Mouse (Mus musculus) ZHBTc4 (cell line): ENCODE measurements at regions not wholly inside any gene's neighbourhood (a gene's known extent, or its start where the extent isn't known, plus 50 kb on each side); places are given as distances from the start of the nearest gene placed in this dataset.
A peak's percentile ranks its signal among the peaks of the same experiment; 100 is the strongest.
"Not testable (repeated sequence)": the region's sequence is repeated elsewhere in the genome, so short reads cannot be mapped to it uniquely, and the experiment has no call there.

ENCODE experiments used
- DNase-seq: peaks from one replicate; pipeline ENCODE4 v3.0.0-alpha.2; 2011; ENCODE audit warnings: low read depth, low spot score

DNA sequence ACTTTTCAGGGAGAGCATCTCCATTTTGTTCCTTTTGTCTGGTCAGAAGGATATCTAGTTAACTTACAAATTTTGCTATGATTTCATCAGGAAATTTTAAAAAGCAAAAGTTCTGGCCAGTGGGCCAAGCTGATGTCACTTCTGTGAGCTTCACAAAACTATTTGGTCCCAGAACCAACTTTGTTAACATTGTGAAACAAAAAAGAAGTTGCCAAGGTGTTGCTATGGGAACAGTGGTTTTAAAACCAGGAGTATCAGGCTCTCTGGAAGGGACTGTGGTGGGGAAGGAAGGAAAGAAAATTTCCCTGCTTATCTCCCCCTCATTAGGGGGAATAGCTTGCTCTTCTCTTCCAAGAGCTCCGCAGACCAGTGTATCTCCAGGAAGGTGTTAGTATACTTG, 416.8 kb upstream of the Auts2 start:
- DNase-seq, result no peak

DNA sequence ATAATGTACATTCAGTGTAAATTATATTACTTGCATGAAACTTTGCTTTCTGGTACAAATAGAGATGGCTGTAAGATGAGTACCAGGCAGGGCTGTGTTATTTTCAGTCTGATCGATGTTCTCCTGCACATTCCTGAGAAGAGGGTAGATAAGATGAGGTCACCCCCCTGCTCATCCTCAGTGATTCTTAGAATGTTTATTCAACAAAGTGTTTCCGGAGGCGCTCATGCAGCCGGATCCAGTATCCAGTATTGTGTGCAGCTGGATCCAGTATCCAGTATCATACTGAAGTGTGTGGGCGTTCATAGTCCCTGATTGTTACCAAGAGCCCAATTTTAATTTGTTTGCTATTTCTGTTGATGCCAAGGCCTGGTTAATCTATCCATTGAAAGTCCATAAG, 413.0 kb upstream of the Auts2 start:
- DNase-seq, result no peak

DNA sequence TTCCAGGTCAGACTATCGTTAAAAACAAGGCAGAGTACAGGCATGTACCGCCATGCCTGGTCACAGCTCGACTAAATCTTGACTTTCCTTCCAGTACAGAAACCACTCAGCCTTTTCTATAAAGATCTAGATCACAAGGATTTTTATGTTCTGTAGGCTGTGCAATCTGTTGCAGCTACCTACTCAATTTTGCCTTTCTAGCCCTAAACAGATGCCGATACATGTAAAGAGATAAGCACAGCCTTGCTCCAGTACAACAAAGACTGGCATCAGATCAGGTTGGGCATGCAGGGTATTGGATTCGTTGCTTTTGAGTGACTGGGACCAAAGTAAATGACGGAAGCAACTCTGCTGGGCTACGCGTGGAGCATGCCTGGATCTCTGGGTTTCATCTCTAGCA, 411.9 kb upstream of the Auts2 start:
- DNase-seq, result no peak

- no peak for DNase-seq
Measured at GRCm38 (mm10) chr5:132933439-132933980, 390.4 kb upstream of the Auts2 start.

GRCm38 (mm10) chr5:132929955-132930354, 386.8 kb upstream of the Auts2 start:
- not testable (repeated sequence) for DNase-seq

DNA sequence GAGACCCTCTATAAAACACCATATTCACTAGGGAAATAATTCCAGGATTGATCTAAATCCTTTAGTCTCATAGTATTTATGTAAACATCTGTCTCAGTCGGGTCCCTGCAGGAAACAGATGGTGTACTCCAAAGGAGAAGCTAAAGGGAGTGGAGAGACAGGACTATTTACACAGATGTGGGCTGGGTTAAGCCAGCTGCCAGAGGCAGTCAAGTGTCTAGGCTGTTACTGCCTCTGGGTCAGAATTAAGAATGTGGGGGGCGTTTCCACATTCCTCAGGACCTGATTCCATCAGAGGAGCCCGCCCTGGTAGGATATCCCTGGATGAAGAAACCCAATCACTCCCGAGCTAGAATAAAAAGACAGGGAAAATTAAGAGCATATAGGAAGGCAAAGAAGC, 380.2 kb upstream of the Auts2 start:
- peak; percentile 58 for DNase-seq

DNA sequence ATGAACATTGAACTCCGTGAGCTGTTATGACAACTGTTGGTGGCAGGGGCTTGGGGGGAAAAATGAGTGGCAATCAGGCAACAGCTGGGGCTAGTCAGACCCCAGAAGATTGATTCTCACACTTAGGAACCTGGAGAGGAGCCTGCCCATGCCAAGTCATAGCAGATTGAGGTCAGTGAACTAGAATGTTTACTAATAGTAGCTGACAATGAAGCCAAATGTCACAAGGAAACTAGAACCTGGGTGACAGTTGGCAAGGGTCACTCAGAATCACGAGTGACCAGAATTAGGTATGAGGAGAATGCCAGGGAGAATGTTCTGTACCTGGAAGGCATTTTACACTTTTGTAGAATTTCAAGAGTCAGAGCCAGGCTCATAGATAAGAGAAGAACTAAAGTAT, 365.9 kb upstream of the Auts2 start:
- DNase-seq, result no peak

DNA sequence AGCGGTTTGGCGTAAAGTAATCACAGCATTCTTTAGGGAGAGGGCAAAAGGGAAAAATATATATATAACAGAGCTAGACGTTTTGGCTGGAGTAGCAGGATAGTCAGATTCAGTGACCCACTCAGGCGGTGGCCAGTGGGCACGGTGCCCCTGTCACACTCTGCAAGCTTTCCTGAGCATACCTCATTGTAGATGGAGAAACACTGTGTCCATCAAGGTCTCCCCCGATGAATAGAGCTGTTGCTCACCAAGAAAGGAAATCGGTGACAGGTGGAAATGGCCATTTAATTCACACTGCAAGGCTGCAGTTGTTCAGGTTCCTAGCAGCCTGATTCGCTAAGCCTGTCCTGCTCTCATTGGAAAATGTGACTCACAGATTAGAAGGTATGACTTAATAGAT, 365.1 kb upstream of the Auts2 start:
- no peak for DNase-seq

- DNase-seq, result no peak
Measured at GRCm38 (mm10) chr5:132892591-132892990, 349.4 kb upstream of the Auts2 start.

- no peak for DNase-seq
Measured at GRCm38 (mm10) chr5:132884130-132884529, 341.0 kb upstream of the Auts2 start.

GRCm38 (mm10) chr5:132882291-132882690, 339.1 kb upstream of the Auts2 start:
- no peak for DNase-seq

DNA sequence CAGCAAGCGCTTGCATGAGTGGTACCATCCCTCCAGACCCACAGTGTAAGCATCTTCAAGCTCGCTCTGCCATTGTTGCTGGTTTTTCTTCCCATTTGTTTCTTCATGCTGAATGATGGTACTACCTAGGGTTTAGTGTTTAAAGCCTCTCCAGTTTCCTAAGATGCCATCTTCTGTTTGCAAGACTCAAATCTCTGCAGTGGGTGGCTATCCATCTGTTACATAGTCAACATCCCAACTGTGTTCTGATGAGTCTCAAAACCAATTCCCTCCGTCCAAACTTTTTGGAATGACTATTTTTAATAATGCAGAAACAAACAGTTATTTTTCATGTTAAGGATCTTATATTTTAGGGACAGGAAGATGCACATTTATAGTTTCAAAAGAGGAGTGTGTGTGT, 338.0 kb upstream of the Auts2 start:
- DNase-seq, result no peak

DNA sequence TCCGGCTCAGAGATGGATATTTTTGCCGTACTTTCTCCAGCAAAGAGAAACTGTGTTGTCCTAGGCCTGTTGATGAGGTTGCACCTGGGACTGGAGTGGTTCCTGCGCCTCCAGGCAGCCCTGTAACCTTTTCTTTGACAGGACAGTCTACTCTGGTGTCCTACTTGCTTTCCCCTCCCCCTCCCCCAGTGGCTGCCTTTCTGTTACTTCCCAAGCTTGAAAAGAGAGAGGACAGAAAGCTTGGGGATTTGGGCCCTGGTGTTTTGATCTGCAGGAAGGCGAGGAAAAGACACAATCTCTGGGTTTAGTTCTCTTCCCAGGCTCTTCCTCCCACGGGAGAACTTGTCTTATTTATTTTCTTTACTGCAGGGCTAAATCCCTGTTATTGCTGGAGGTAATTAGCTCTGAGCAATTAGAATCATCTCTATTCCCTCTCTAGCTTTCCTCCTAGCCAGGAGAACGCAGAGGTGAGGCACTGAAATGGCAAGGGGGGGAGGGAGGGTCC, 333.2 kb upstream of the Auts2 start:
- peak; percentile 18 for DNase-seq

DNA sequence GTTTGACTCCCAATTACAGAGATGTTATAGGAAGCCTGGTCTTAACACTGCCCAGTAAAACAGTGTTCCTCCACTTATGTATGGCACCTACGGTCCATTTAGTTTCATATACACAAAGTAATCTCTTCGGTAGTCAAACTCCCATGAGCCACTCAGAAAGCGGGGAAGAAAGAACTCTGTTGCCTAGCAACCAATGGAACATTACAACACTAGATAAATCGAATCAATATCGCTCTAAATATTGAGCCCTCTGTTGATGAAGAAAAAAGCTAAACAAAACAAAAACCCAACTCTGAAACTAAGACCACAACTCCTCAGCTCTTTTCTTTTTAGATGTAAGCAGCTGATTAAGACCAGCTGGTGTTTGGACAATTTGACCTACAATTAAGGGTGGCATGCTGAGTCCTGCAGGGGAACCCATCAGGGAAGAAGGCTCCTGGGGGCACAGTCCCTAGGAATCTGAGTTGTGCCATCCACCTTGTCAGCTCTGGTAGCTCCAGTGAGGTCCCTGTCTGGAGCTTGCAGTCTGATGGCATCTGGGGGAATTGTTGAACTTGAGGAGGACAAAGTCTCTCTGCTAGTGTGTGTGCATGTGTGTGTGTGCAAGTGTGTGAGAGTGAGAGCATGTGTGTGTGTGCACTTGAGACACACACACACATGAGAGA, 315.8 kb upstream of the Auts2 start:
- DNase-seq, result no peak

DNA sequence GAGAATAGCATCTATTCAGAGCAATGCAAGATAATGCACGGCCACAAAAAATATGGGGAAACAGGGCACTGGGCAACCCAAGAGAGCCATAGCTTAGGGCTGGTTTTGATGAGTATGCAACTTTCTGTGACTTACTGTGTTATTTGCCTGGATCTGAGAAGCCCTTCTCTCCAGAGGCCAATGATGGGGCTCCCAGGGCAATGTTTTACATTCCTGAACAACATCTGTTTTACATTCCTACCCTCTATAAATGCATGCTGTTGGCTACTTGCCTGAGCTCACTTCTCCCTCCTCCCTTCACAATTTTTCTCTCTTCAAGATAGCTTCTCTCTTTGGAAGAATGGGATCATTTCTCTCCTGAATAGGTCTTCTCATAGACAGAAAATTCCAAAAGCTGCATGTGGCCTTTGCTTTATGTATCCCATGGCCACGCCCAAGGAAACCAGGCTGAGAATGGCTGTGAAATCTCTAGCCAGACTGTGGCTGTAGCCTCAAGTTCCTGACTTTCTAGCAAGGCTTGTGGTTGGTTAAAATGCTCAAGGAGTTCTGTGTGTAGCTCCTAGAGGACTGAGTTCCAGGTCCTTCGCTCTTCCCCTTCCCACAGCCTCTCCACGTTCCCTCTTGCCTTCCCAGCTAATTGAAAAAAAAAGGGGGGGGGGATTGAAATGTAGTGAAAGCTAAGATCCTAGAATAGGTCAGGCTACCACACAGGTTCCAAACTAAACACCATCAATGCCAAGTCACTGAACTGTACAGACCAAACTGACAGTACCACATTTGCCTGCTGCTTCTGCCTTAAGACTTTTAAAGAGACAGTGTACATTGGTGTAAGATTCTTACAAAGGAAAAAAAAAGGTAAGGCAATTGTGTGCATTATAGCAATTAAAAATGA, 312.7 kb upstream of the Auts2 start:
- DNase-seq, result no peak

- DNase-seq, result no peak
Measured at GRCm38 (mm10) chr5:132850770-132851169, 307.6 kb upstream of the Auts2 start.

DNA sequence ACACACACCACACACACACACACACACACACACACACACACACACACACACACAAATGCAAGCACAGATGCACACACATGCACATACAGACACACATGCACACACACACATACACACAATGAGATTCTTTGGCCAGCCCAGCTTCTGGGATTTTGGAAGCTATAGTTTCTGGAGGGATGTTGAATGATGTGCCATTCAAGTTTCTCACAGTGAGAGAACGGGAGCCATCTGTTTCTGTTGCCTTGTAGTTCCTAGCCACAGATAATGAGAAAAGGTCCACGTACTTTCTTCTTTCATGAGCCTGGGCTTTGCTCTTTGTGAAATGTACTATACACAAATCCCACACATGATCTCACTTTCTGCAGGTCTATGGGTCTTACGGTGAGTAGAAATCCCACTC, 304.9 kb upstream of the Auts2 start:
- DNase-seq, result no peak

GRCm38 (mm10) chr5:132843284-132843683, 300.1 kb upstream of the Auts2 start:
- DNase-seq, result no peak

- peak; percentile 53 for DNase-seq
Measured at GRCm38 (mm10) chr5:132841794-132842193, 298.6 kb upstream of the Auts2 start.

DNA sequence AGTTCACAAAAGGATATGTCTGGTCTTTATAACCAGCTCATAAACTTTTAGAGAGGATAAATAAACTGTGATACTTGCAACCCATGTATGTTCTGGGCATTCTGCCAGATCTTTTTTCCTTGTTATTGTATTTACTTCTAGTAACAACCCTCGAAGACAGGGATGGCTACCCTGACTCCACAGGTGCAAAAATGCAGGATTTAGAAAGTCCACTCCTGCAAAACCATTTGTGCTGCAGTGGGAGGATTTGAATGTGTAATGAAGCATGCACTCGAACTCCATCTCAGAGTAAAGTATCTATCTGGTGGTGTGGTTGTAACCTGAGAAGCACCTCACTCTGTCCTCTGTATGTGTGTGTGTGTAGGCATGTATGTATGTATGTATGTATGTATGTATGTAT, 294.3 kb upstream of the Auts2 start:
- DNase-seq, result no peak

DNA sequence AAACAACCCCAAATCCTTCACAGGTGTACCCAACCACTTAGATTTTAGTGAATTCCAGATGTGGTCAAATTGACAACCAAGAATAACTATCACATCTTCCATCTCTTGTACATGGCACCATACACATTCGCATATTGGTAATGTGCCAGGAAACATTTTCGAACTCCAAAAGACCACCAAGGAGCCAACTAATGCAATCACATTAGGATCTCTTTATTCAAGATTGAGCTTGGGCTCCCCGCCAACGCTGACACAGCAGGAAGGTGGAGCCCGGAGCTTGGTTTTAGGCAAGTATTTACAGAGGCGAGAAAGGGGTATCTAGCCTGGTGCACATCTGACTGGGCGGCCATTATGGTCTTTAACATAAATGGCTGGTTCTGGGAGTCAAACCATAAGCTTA, 285.8 kb upstream of the Auts2 start:
- DNase-seq, result no peak

DNA sequence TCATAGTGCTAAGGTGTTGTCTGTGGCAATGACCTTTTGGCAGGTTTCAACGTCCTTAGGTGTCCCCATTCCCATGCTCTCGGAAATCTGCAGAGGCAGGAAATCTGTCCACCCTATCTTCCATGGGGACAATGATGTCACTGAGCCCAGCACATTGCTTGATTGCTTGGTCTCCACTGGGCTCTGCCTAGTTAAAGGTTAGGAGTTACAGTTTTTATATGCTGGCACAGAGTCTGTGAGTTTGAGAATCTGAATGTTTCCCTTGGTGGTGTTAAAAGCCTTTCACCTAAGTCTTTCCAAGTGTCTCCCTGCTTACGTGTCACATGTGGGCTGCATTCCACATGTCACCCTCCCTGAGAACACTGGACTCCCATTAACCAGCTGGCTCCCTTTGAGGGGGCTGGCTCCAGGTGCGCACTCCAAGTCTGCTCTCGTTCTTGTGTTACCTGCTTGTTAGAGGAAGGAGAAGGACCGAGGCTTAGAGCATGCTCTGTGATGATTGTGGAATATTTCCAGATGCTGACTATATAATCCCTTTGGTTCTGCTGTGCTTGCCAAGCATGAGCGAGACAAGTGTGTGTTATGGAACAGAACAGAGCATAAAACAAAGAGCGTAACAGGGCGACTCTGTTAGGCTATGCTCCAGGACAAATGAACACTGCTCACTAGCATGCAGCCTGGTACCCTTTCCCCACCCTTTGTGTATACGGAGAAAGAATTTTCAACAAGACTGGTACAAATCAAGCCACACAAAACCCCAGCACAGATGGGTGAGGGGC, 284.6 kb upstream of the Auts2 start:
- no peak for DNase-seq
